Mouse (Mus musculus): ENCODE results near the gene Tub.

Gene Tub

GRCm38 (mm10) chr7:109031331-109031730 lies 81.2 kb downstream of the Tub start:
- DNase-seq = no peak

- no peak for DNase-seq
Measured at GRCm38 (mm10) chr7:109032054-109032453, 81.9 kb downstream of the Tub start.

- DNase-seq = no peak
Measured at GRCm38 (mm10) chr7:109038121-109038735, 88.1 kb downstream of the Tub start.

GRCm38 (mm10) chr7:109038987-109039386 lies 88.8 kb downstream of the Tub start:
- DNase-seq = no peak

- DNase-seq = no peak
Measured at GRCm38 (mm10) chr7:109039445-109039844, 89.3 kb downstream of the Tub start.

GRCm38 (mm10) chr7:109045876-109046275 lies 95.7 kb downstream of the Tub start:
- no peak for DNase-seq

- DNase-seq = no peak
Measured at GRCm38 (mm10) chr7:109050831-109051230, 100.7 kb downstream of the Tub start.

GRCm38 (mm10) chr7:109059536-109059935 lies 109.4 kb downstream of the Tub start:
- no peak for DNase-seq

GRCm38 (mm10) chr7:109069641-109070040 lies 119.5 kb downstream of the Tub start:
- DNase-seq = no peak

GRCm38 (mm10) chr7:109072326-109072725 lies 122.2 kb downstream of the Tub start:
- DNase-seq = no peak

- peak; percentile 62 for DNase-seq
Measured at GRCm38 (mm10) chr7:109082269-109083112, 132.4 kb downstream of the Tub start.

- peak; percentile 87 for DNase-seq
Measured at GRCm38 (mm10) chr7:109083113-109083812, 133.1 kb downstream of the Tub start, which contains the start of gene Ric3. TSS of gene Ric3 (minus strand) at chr7:109083331.

GRCm38 (mm10) chr7:109083813-109084184 lies 133.7 kb downstream of the Tub start:
- no peak for DNase-seq
